ENCODE assay signal across 8 mouse cellular contexts in the genomic region with DNA sequence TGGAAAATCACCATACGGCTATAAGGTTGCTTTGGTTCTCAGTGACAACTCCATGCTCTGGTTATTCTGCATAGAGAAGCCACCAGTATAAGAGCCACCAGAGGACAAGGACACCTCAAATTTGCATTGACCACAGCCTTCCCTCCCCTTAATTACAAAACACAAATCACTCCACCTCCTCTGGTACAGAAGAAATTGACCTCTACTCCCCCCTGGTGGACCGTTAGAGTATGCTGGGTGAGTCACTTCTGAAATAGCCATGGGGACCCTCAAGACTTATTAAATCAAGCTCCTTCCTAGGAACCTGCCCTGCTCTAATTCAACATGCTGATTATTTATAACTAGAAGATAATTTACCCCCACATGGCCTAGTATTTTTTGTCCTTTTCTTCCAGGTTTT.
DNase-seq lines count a peak whose midpoint lies in the region; ATAC-seq and TF ChIP-seq lines count a peak whose summit lies in the region.

No protein-coding gene starts in this region.

- no peaks in the 10 kb centered on the region for H3K9me3 ChIP-seq in heart, postnatal 0 days (replicated peaks; ENCODE audit: control insufficient read depth, low read length)
- H3K9me3 ChIP-seq in midbrain, embryonic 11.5 days (ENCODE audit: control insufficient read depth, low read length): no peaks in the 10 kb centered on the region
- no peaks in the 10 kb centered on the region for H3K9me3 ChIP-seq in midbrain, embryonic 10.5 days (replicated peaks)
- H3K9me3 ChIP-seq in neural tube, embryonic 13.5 days: no peaks in the 10 kb centered on the region

- no peak for TF ChIP-seq EP300 in heart, postnatal 0 days (IDR thresholded peaks at IDR 0.05; ENCODE audit: low read depth)

- no peaks in the 10 kb centered on the region for H3K4me1 ChIP-seq in heart, postnatal 0 days (ENCODE audit: control insufficient read depth, insufficient read depth)
- H3K4me1 ChIP-seq in midbrain, embryonic 11.5 days (ENCODE audit: control insufficient read depth, insufficient read depth, low read length): peaks cover 4% of the 10 kb centered on the region; the same call in 1 of the 2 replicates
- peaks cover 15% of the 10 kb centered on the region for H3K4me1 ChIP-seq in midbrain, embryonic 10.5 days
- H3K4me1 ChIP-seq in neural tube, embryonic 13.5 days (replicated peaks): peaks cover 21% of the 10 kb centered on the region

- H3K4me2 ChIP-seq in heart, postnatal 0 days (ENCODE audit: low read depth, low read length): no peak overlapping the region
- H3K4me2 ChIP-seq in midbrain, embryonic 11.5 days: no peak overlapping the region
- no peak overlapping the region for H3K4me2 ChIP-seq in neural tube, embryonic 13.5 days

- WGBS in heart, postnatal 0 days: 33% methylated on average over 2 of the region's 2 CpGs
- WGBS in midbrain, embryonic 11.5 days: 46% methylated on average over 2 of the region's 2 CpGs
- WGBS in midbrain, embryonic 10.5 days: 50% methylated on average over 2 of the region's 2 CpGs
- WGBS in neural tube, embryonic 13.5 days: 40% methylated on average over 2 of the region's 2 CpGs

- ATAC-seq in heart, postnatal 0 days (ENCODE audit: insufficient read depth, low read depth): no peak
- ATAC-seq in midbrain, embryonic 11.5 days (ENCODE audit: low FRiP score): 0 out of 2 replicates have a peak, but pooled peaks have one; percentile 33
- ATAC-seq in neural tube, embryonic 13.5 days (ENCODE audit: low read depth): peak; percentile 36; the same call in 1 of the 2 replicates
- ATAC-seq in inflammation-experienced regulatory T-cells, adult 6 months: no peak

- no peaks in the 10 kb centered on the region for H3K36me3 ChIP-seq in heart, postnatal 0 days (replicated peaks; ENCODE audit: control insufficient read depth, insufficient read depth, low read length)
- H3K36me3 ChIP-seq in midbrain, embryonic 11.5 days (ENCODE audit: control insufficient read depth, insufficient read depth, low read length): no peaks in the 10 kb centered on the region
- H3K36me3 ChIP-seq in midbrain, embryonic 10.5 days: no peaks in the 10 kb centered on the region
- no peaks in the 10 kb centered on the region for H3K36me3 ChIP-seq in neural tube, embryonic 13.5 days

- no peaks in the 10 kb centered on the region for H3K27me3 ChIP-seq in heart, postnatal 0 days (ENCODE audit: control insufficient read depth, insufficient read depth, low read length)
- no peaks in the 10 kb centered on the region for H3K27me3 ChIP-seq in midbrain, embryonic 11.5 days (ENCODE audit: control insufficient read depth, insufficient read depth, low read length)
- H3K27me3 ChIP-seq in midbrain, embryonic 10.5 days (ENCODE audit: low read depth, poor library complexity, severe bottlenecking): no peaks in the 10 kb centered on the region
- no peaks in the 10 kb centered on the region for H3K27me3 ChIP-seq in neural tube, embryonic 13.5 days

- intact Hi-C loops in heart, postnatal 25 days (cut with DNase I): no loop called here

- no peak overlapping the region for H3K9ac ChIP-seq in heart, postnatal 0 days (replicated peaks; ENCODE audit: low read depth, low read length)
- no peak overlapping the region for H3K9ac ChIP-seq in midbrain, embryonic 11.5 days (ENCODE audit: low read length)
- no peak overlapping the region for H3K9ac ChIP-seq in neural tube, embryonic 13.5 days

- peak; percentile 58 for TF ChIP-seq CTCF in heart, postnatal 0 days (IDR thresholded peaks at IDR 0.05; ENCODE audit: low read depth)

- no peak overlapping the region for H3K27ac ChIP-seq in heart, postnatal 0 days (ENCODE audit: low read depth)
- no peak overlapping the region for H3K27ac ChIP-seq in midbrain, embryonic 11.5 days (ENCODE audit: low read depth, low read length)
- H3K27ac ChIP-seq in midbrain, embryonic 10.5 days (replicated peaks): no peak overlapping the region
- H3K27ac ChIP-seq in neural tube, embryonic 13.5 days (replicated peaks): no peak overlapping the region

- H3K4me3 ChIP-seq in heart, postnatal 0 days (ENCODE audit: low read depth, low read length): no peak overlapping the region
- H3K4me3 ChIP-seq in midbrain, embryonic 11.5 days (ENCODE audit: low read depth, low read length): no peak overlapping the region
- H3K4me3 ChIP-seq in midbrain, embryonic 10.5 days: no peak overlapping the region
- H3K4me3 ChIP-seq in neural tube, embryonic 13.5 days: no peak overlapping the region

- DNase-seq in heart, postnatal 0 days (ENCODE audit: low spot score): peak; percentile 22
- no peak for DNase-seq in heart, postnatal 25 days (ENCODE audit: low spot score)
- DNase-seq in midbrain, embryonic 11.5 days (ENCODE audit: low spot score, missing footprints): peak; percentile 91
- no peak for DNase-seq in midbrain, embryonic 10.5 days (ENCODE audit: low spot score)
- peak; percentile 12 to 17 for DNase-seq in cerebellum, postnatal 36 days
- no peak for DNase-seq in layer of hippocampus, adult 9-11 months

Comparison
In these comparisons a context has a peak if more than half of its experiments do, and no peak if none do; other contexts are left out.
1. DNase-seq: peak in heart, postnatal 0 days (single experiment), midbrain, embryonic 11.5 days (single experiment) and cerebellum, postnatal 36 days (2 of 2); none in heart, postnatal 25 days (single experiment), midbrain, embryonic 10.5 days (single experiment) and layer of hippocampus, adult 9-11 months (single experiment).
2. ATAC-seq: peak in midbrain, embryonic 11.5 days (single experiment) and neural tube, embryonic 13.5 days (single experiment); none in heart, postnatal 0 days (single experiment) and inflammation-experienced regulatory T-cells, adult 6 months (single experiment).